Mouse (Mus musculus) MEL (cell line): ENCODE measurements around the gene Slc16a6. TPM values are rescaled to one million over a fixed set of nuclear protein-coding genes. Genes with fewer than 3 reads are reported as not detected.
A peak's percentile ranks its signal among the peaks of the same experiment; 100 is the strongest.

Source experiments
- DNase-seq: peaks from one replicate; pipeline ENCODE4 v3.0.0; 2011; ENCODE audit warnings: low read depth, low spot score
- H3K27ac ChIP-seq: 2 replicates; pipeline ENCODE4 v1.5.1; 2012; ENCODE audit warnings: low read depth, mild to moderate bottlenecking, control low read depth, low read length, moderate library complexity; ENCODE audit not compliant: control insufficient read depth
- H3K27me3 ChIP-seq, 2 experiments: fragments of 150-350 bp in 1 of 2; sonication (generic) in 1 of 2; 2 replicates each; pipeline ENCODE4 v1.6.1; 2012; ENCODE audit warnings: low read length in 2 of 2, mild to moderate bottlenecking in 2 of 2, improper control_type of control experiment in 1 of 2, moderate library complexity in 1 of 2; ENCODE audit not compliant: insufficient read depth in 2 of 2, control insufficient read depth in 1 of 2
- H3K36me3 ChIP-seq, 2 experiments: 2 replicates each; pipeline ENCODE4 v1.6.1; 2012 to 2014; ENCODE audit warnings: low read length in 2 of 2, improper control_type of control experiment in 1 of 2, inconsistent platforms in 1 of 2, mild to moderate bottlenecking in 1 of 2; ENCODE audit not compliant: insufficient read depth in 2 of 2, control insufficient read depth in 1 of 2
- H3K4me1 ChIP-seq, 2 experiments: fragments of 150-350 bp in 1 of 2; sonication (generic) in 1 of 2; 2 replicates each; pipeline ENCODE4 v1.6.1; 2012; ENCODE audit warnings: low read length in 2 of 2, improper control_type of control experiment in 1 of 2, mild to moderate bottlenecking in 1 of 2; ENCODE audit not compliant: insufficient read depth in 2 of 2, control insufficient read depth in 1 of 2
- H3K4me3 ChIP-seq, 2 experiments: fragments of 150-350 bp in 1 of 2; sonication (generic) in 1 of 2; 2 replicates each; pipeline ENCODE4 v1.5.1; 2012; ENCODE audit warnings: low read depth in 2 of 2, low read length in 2 of 2, mild to moderate bottlenecking in 2 of 2, moderate library complexity in 2 of 2, control low read depth in 1 of 2, improper control_type of control experiment in 1 of 2; ENCODE audit not compliant: control insufficient read depth in 1 of 2, insufficient read depth in 1 of 2
- H3K79me2 ChIP-seq: 2 replicates; pipeline ENCODE4 v1.6.1; 2012; ENCODE audit warnings: mild to moderate bottlenecking, low read length, moderate library complexity; ENCODE audit not compliant: control insufficient read depth, poor library complexity, insufficient read depth
- H3K9ac ChIP-seq: 2 replicates; pipeline ENCODE4 v1.6.1; 2012; ENCODE audit warnings: low read depth, mild to moderate bottlenecking, control low read depth, low read length, moderate library complexity; ENCODE audit not compliant: control insufficient read depth, poor library complexity, severe bottlenecking
- H3K9me3 ChIP-seq: fragments of 150-350 bp; sonication (generic); replicated peaks from 2 replicates; pipeline ENCODE4 v1.6.1; 2012; ENCODE audit warnings: mild to moderate bottlenecking, low read length, improper control_type of control experiment, moderate library complexity; ENCODE audit not compliant: insufficient read depth
- BHLHE40 ChIP-seq: IDR thresholded peaks from 2 replicates; pipeline ENCODE4 v1.6.1; 2012; ENCODE audit warnings: low read depth, mild to moderate bottlenecking, inconsistent platforms, low read length, improper control_type of control experiment, borderline replicate concordance
- CHD1 ChIP-seq: IDR thresholded peaks from 2 replicates; pipeline ENCODE4 v1.6.1; 2012; ENCODE audit warnings: low read depth, mild to moderate bottlenecking, inconsistent platforms, low read length, improper control_type of control experiment
- CHD2 ChIP-seq: IDR thresholded peaks from 2 replicates; pipeline ENCODE4 v1.6.1; 2011; ENCODE audit warnings: low read length, improper control_type of control experiment
- CTCF ChIP-seq, 3 experiments: IDR thresholded peaks in 2 of 3; conservative IDR thresholded peaks in 1 of 3; 2 replicates each; pipeline ENCODE4 v1.5.1; 2011 to 2012; ENCODE audit warnings: low read length in 3 of 3, low read depth in 2 of 3, mild to moderate bottlenecking in 2 of 3, improper control_type of control experiment in 1 of 3, inconsistent platforms in 1 of 3, mixed read lengths in 1 of 3, moderate library complexity in 1 of 3; ENCODE audit not compliant: control insufficient read depth in 1 of 3, insufficient read depth in 1 of 3, poor library complexity in 1 of 3, severe bottlenecking in 1 of 3
- E2F4 ChIP-seq: IDR thresholded peaks from 2 replicates; pipeline ENCODE4 v1.6.1; 2011; ENCODE audit warnings: low read depth, low read length, improper control_type of control experiment, borderline replicate concordance
- ELF1 ChIP-seq: IDR thresholded peaks from 2 replicates; pipeline ENCODE4 v1.6.1; 2014; ENCODE audit warnings: low read depth, mild to moderate bottlenecking, inconsistent platforms, low read length, improper control_type of control experiment, moderate library complexity
- EP300 ChIP-seq, 2 experiments: IDR thresholded peaks; 2 replicates each; pipeline ENCODE4 v1.6.1; 2011; ENCODE audit warnings: improper control_type of control experiment in 2 of 2, low read length in 2 of 2, low read depth in 1 of 2, mild to moderate bottlenecking in 1 of 2
- ETS1 ChIP-seq: IDR thresholded peaks from 2 replicates; pipeline ENCODE4 v1.6.1; 2012; ENCODE audit warnings: low read depth, mild to moderate bottlenecking, inconsistent platforms, low read length, improper control_type of control experiment, moderate library complexity
- HCFC1 ChIP-seq: IDR thresholded peaks from 2 replicates; pipeline ENCODE4 v1.6.1; 2012; ENCODE audit warnings: low read depth, mild to moderate bottlenecking, inconsistent platforms, low read length, improper control_type of control experiment, moderate library complexity
- JUND ChIP-seq: IDR thresholded peaks from 2 replicates; pipeline ENCODE4 v1.6.1; 2011; ENCODE audit warnings: low read depth, mild to moderate bottlenecking, improper control_type of control experiment, low read length
- KAT2A ChIP-seq: conservative IDR thresholded peaks from 2 replicates; pipeline ENCODE4 v1.6.1; 2012; ENCODE audit warnings: low read depth, low read length, improper control_type of control experiment, inconsistent platforms
- MAFK ChIP-seq: IDR thresholded peaks from 2 replicates; pipeline ENCODE4 v1.6.1; 2011; ENCODE audit warnings: low read depth, mild to moderate bottlenecking, low read length, improper control_type of control experiment, borderline replicate concordance
- MAX ChIP-seq: IDR thresholded peaks from 2 replicates; pipeline ENCODE4 v1.6.1; 2011; ENCODE audit warnings: low read length, improper control_type of control experiment
- MEF2A ChIP-seq: IDR thresholded peaks from 2 replicates; pipeline ENCODE4 v1.6.1; 2014; ENCODE audit warnings: low read depth, mild to moderate bottlenecking, inconsistent platforms, low read length, improper control_type of control experiment; ENCODE audit not compliant: poor library complexity, insufficient replicate concordance, severe bottlenecking; ENCODE audit errors: extremely low read depth
- MXI1 ChIP-seq: IDR thresholded peaks from 2 replicates; pipeline ENCODE4 v1.6.1; 2011; ENCODE audit warnings: mild to moderate bottlenecking, low read depth, low read length, improper control_type of control experiment
- MYB ChIP-seq: IDR thresholded peaks from 2 replicates; pipeline ENCODE4 v1.6.1; 2011; ENCODE audit warnings: mild to moderate bottlenecking, low read depth, low read length, improper control_type of control experiment
- MYC ChIP-seq: IDR thresholded peaks from 2 replicates; pipeline ENCODE4 v1.6.1; 2011; ENCODE audit warnings: low read depth, mild to moderate bottlenecking, low read length, improper control_type of control experiment, moderate library complexity
- NELFE ChIP-seq: IDR thresholded peaks from 2 replicates; pipeline ENCODE4 v1.6.1; 2011; ENCODE audit warnings: low read depth, low read length, improper control_type of control experiment
- POLR2A ChIP-seq, 2 experiments: IDR thresholded peaks; 2 replicates each; pipeline ENCODE4 v1.6.1; 2011 to 2012; ENCODE audit warnings: low read length in 2 of 2, mild to moderate bottlenecking in 2 of 2, control low read depth in 1 of 2, improper control_type of control experiment in 1 of 2, low read depth in 1 of 2, moderate library complexity in 1 of 2; ENCODE audit not compliant: control insufficient read depth in 1 of 2, insufficient read depth in 1 of 2, poor library complexity in 1 of 2
- POLR2AphosphoS2 ChIP-seq: IDR thresholded peaks from 2 replicates; pipeline ENCODE4 v1.6.1; 2011; ENCODE audit warnings: low read length, improper control_type of control experiment
- POLR2AphosphoS5 ChIP-seq: IDR thresholded peaks from 2 replicates; pipeline ENCODE4 v1.6.1; 2012; ENCODE audit warnings: low read depth, borderline replicate concordance, mild to moderate bottlenecking, inconsistent platforms, low read length, moderate library complexity, mixed read lengths
- RAD21 ChIP-seq: IDR thresholded peaks from 2 replicates; pipeline ENCODE4 v1.6.1; 2011; ENCODE audit warnings: mild to moderate bottlenecking, low read depth, low read length, improper control_type of control experiment
- SIN3A ChIP-seq: IDR thresholded peaks from 2 replicates; pipeline ENCODE4 v1.6.1; 2012; ENCODE audit warnings: low read length, improper control_type of control experiment, inconsistent platforms
- UBTF ChIP-seq: IDR thresholded peaks from 2 replicates; pipeline ENCODE4 v1.6.1; 2012; ENCODE audit warnings: low read depth, mild to moderate bottlenecking, inconsistent platforms, low read length, improper control_type of control experiment, moderate library complexity, borderline replicate concordance; ENCODE audit not compliant: insufficient read depth
- ZKSCAN1 ChIP-seq: IDR thresholded peaks from 2 replicates; pipeline ENCODE4 v1.6.1; 2012; ENCODE audit warnings: low read depth, mild to moderate bottlenecking, inconsistent platforms, low read length, improper control_type of control experiment, moderate library complexity
- ZMIZ1 ChIP-seq: IDR thresholded peaks from 2 replicates; pipeline ENCODE4 v1.6.1; 2012; ENCODE audit warnings: low read depth, mild to moderate bottlenecking, inconsistent platforms, low read length, improper control_type of control experiment, moderate library complexity
- polyA plus RNA-seq, 2 experiments: library from polyadenylated mRNA; stranded (reverse) in 1 of 2; unstranded in 1 of 2; fragments of >175 nt in 1 of 2; fragments of >200 nt in 1 of 2; gene quantifications; 2 replicates each; pipeline versions ENCODE4 v1.2.1 to v1.2.4; 2012; ENCODE audit warnings: low replicate concordance in 2 of 2, low read depth in 1 of 2; ENCODE audit not compliant: insufficient read length in 2 of 2, insufficient read depth in 1 of 2, missing spikeins in 1 of 2
- total RNA-seq: library from RNA; depleted of rRNA; stranded (reverse); fragments of 300-350 nt; gene quantifications from 2 replicates; pipeline ENCODE4 v1.2.3, GENCODE M21; 2012

Slc16a6 gene
- total and polyA plus RNA-seq, 3 experiments, result 34.0 to 41.6 TPM; not detected in 1

- TF ChIP-seq CHD1, result peak; percentile 70; the same call in 1 of the 2 replicates
- no peak for TF ChIP-seq ZKSCAN1
Observed at GRCm38 (mm10) chr11:109472821-109473170, 602 bp downstream of the Slc16a6 start (continued).

GRCm38 (mm10) chr11:109472171-109472691 lies 1.2 kb downstream of the Slc16a6 start:
- peak overlapping the region; percentile 92 for H3K27ac ChIP-seq

GRCm38 (mm10) chr11:109470921-109471861 lies 2.2 kb downstream of the Slc16a6 start:
- peak overlapping the region; percentile 93 for H3K9ac ChIP-seq
- H3K36me3 ChIP-seq, result peaks cover 0 to 37% of the 10 kb centered on the region in 2 experiments; a peak in 2 of 4 replicates
- peak; percentile 55 for DNase-seq
- TF ChIP-seq POLR2AphosphoS5 (no peak), ZKSCAN1 (no peak), MEF2A (no peak), POLR2A (IDR thresholded peaks at IDR 0.05; ENCODE audit: control insufficient read depth in 1 of 2, insufficient read depth in 1 of 2, low read depth in 1 of 2, low read length in 2 of 2, poor library complexity in 1 of 2) (no peak), CTCF (IDR thresholded peaks at IDR 0.05 in 2 of 3, conservative IDR thresholded peaks at IDR 0.05 in 1 of 3; ENCODE audit: control insufficient read depth in 1 of 3, insufficient read depth in 1 of 3, low read depth in 2 of 3, low read length in 3 of 3, poor library complexity in 1 of 3, severe bottlenecking in 1 of 3) (no peak), RAD21 (no peak), ELF1 (peak; percentile 42; the same call in 1 of the 2 replicates), MYB (no peak), MAFK (peak; percentile 31; the same call in 1 of the 2 replicates), KAT2A (no peak), EP300 (IDR thresholded peaks at IDR 0.05; ENCODE audit: low read depth in 1 of 2, low read length in 2 of 2) (peak; percentile 14 to 31; a peak in 1 of 4 replicates), MYC (0 out of 2 replicates have a peak, but pooled peaks have one; percentile 60), ZMIZ1 (no peak), BHLHE40 (no peak), ETS1 (peak; percentile 31; the same call in 1 of the 2 replicates), MXI1 (peak; percentile 40), E2F4 (no peak), SIN3A (peak; percentile 29), CHD2 (no peak), POLR2AphosphoS2 (no peak; the same call in 1 of the 2 replicates)

More at GRCm38 (mm10) chr11:109472171-109472691, 1.2 kb downstream of the Slc16a6 start:
- H3K36me3 ChIP-seq, result peaks cover 0 to 47% of the 10 kb centered on the region in 2 experiments; a peak in 2 of 4 replicates
- TF ChIP-seq JUND (no peak), HCFC1 (0 out of 2 replicates have a peak, but pooled peaks have one; percentile 7), NELFE (0 out of 2 replicates have a peak, but pooled peaks have one; percentile 28), ETS1 (peak; percentile 27; the same call in 1 of the 2 replicates), POLR2A (IDR thresholded peaks at IDR 0.05; ENCODE audit: control insufficient read depth in 1 of 2, insufficient read depth in 1 of 2, low read depth in 1 of 2, low read length in 2 of 2, poor library complexity in 1 of 2) (peak in 1 of 2 experiments; percentile 26; a peak in 1 of 4 replicates), MAX (peak; percentile 53; the same call in 1 of the 2 replicates), MAFK (no peak), EP300 (IDR thresholded peaks at IDR 0.05; ENCODE audit: low read depth in 1 of 2, low read length in 2 of 2) (0 out of 4 replicates have a peak, but pooled peaks of 1 of the 2 experiments have one; percentile 16), UBTF (0 out of 2 replicates have a peak, but pooled peaks have one; percentile 25)
- TF ChIP-seq, all 39 proteins: peak for 7
- Histone ChIP-seq H3K9ac (peak overlapping the region; percentile 93), H3K4me1 (peaks cover 25 to 54% of the 10 kb centered on the region in 2 experiments), H3K79me2 (peaks cover 52% of the 10 kb centered on the region), H3K27me3 (no peaks in the 10 kb centered on the region), H3K4me3 (peak overlapping the region; percentile 94 to 98), H3K9me3 (no peaks in the 10 kb centered on the region)
- peak; percentile 82 for DNase-seq

More at GRCm38 (mm10) chr11:109470921-109471861, 2.2 kb downstream of the Slc16a6 start:
- Histone ChIP-seq H3K79me2 (peaks cover 55% of the 10 kb centered on the region), H3K4me1 (peaks cover 17 to 45% of the 10 kb centered on the region in 2 experiments), H3K9me3 (no peaks in the 10 kb centered on the region), H3K27ac (peak overlapping the region; percentile 92), H3K4me3 (peak overlapping the region; percentile 94 to 98), H3K27me3 (no peaks in the 10 kb centered on the region)
